Mouse (Mus musculus) stomach, embryonic 15.5 days (tissue): Measurements from ENCODE around the gene Tanc1. TPM values are rescaled to one million over a fixed set of nuclear protein-coding genes. Genes with fewer than 3 reads are reported as not detected.
A peak's percentile ranks its signal among the peaks of the same experiment; 100 is the strongest.
"Not testable (repeated sequence)": the region's sequence is repeated elsewhere in the genome, so short reads cannot be mapped to it uniquely, and the experiment has no call there.

Experiments
- ATAC-seq: fragments of 200-750 bp; cut with Nextera tagmentation; 2 replicates; pipeline ENCODE4 v1.8.0; 2017; ENCODE audit warnings: low read depth, moderate number of reproducible peaks, moderate TSS enrichment; ENCODE audit not compliant: insufficient read depth, low FRiP score
- H3K27ac ChIP-seq: fragments of 300-500 bp; sonication (generic); 2 replicates; pipeline ENCODE4 v1.5.1; 2015; ENCODE audit warnings: mild to moderate bottlenecking, inconsistent platforms
- H3K27me3 ChIP-seq: fragments of 300-500 bp; sonication (generic); replicated peaks from 2 replicates; pipeline ENCODE4 v1.6.1; 2015; ENCODE audit warnings: inconsistent platforms
- H3K36me3 ChIP-seq: fragments of 300-500 bp; sonication (generic); 2 replicates; pipeline ENCODE4 v1.6.1; 2015; ENCODE audit warnings: inconsistent platforms
- H3K4me1 ChIP-seq: fragments of 300-500 bp; sonication (generic); 2 replicates; pipeline ENCODE4 v1.6.1; 2015; ENCODE audit warnings: inconsistent platforms
- H3K4me2 ChIP-seq: fragments of 300-500 bp; sonication (generic); 2 replicates; pipeline ENCODE4 v1.6.1; 2015; ENCODE audit warnings: mild to moderate bottlenecking, inconsistent platforms
- H3K4me3 ChIP-seq: fragments of 300-500 bp; sonication (generic); replicated peaks from 2 replicates; pipeline ENCODE4 v1.5.1; 2015; ENCODE audit warnings: inconsistent platforms
- H3K9ac ChIP-seq: fragments of 300-500 bp; sonication (generic); 2 replicates; pipeline ENCODE4 v1.6.1; 2015; ENCODE audit warnings: inconsistent platforms
- H3K9me3 ChIP-seq: fragments of 300-500 bp; sonication (generic); 2 replicates; pipeline ENCODE4 v1.6.1; 2016; ENCODE audit warnings: inconsistent platforms
- WGBS: fragments of 180-500 bp; shearing (Covaris S2); methylation state at CpG from one replicate; pipeline ENCODE4 v1.1.7; 2015; 5-methylcytosine and 5-hydroxymethylcytosine counted together
- polyA plus RNA-seq: library from polyadenylated mRNA; unstranded; fragments of >200 nt; fragmentation: Nextera tagmentation; extraction: Ambion mirVana; gene quantifications from 2 replicates; pipeline ENCODE4 v1.2.1, GENCODE M21; 2015

The Tanc1 gene
- 28.1 and 28.8 TPM in 2 replicates for polyA plus RNA-seq

GRCm38 (mm10) chr2:59611831-59612732 is at the start of gene Tanc1:
Gene Tanc1 (plus strand): TSS chr2:59612042.
- Histone ChIP-seq H3K9ac (peak within 1 kb of the TSS; percentile 61), H3K4me1 (peaks cover 18% of the 10 kb centered on the region; the same call in 1 of the 2 replicates), H3K27ac (peak within 1 kb of the TSS; percentile 96), H3K36me3 (no peaks in the 10 kb centered on the region), H3K27me3 (no peaks in the 10 kb centered on the region), H3K4me2 (peak within 1 kb of the TSS; percentile 87), H3K9me3 (no peaks in the 10 kb centered on the region), H3K4me3 (peak within 1 kb of the TSS; percentile 90)
- WGBS, result under 1% methylated on average over 83 of the region's 99 CpGs
- peak; percentile 95 for ATAC-seq

GRCm38 (mm10) chr2:59562215-59562614 is 49.6 kb upstream of the Tanc1 start:
- no peaks in the 10 kb centered on the region for H3K27me3 ChIP-seq
- H3K4me3 ChIP-seq, result no peak overlapping the region
- no peak overlapping the region for H3K27ac ChIP-seq
- 75% methylated on average over 4 of the region's 4 CpGs for WGBS
- H3K4me1 ChIP-seq, result 0 out of 2 replicates have a peak, but pooled peaks cover 6% of the 10 kb centered on the region
- H3K36me3 ChIP-seq, result no peaks in the 10 kb centered on the region
- no peak for ATAC-seq
- H3K9ac ChIP-seq, result no peak overlapping the region
- no peak overlapping the region for H3K4me2 ChIP-seq
- no peaks in the 10 kb centered on the region for H3K9me3 ChIP-seq

GRCm38 (mm10) chr2:59562696-59563095 is 49.1 kb upstream of the Tanc1 start:
- ATAC-seq, result no peak

GRCm38 (mm10) chr2:59564029-59564611 is 47.7 kb upstream of the Tanc1 start:
- not testable (repeated sequence) for H3K9me3 ChIP-seq, ATAC-seq

More at GRCm38 (mm10) chr2:59562696-59563095, 49.1 kb upstream of the Tanc1 start:
- H3K9me3 ChIP-seq, result no peaks in the 10 kb centered on the region
- 38% methylated on average over 5 of the region's 5 CpGs for WGBS
- no peak overlapping the region for H3K9ac ChIP-seq
- no peak overlapping the region for H3K27ac ChIP-seq
- no peaks in the 10 kb centered on the region for H3K27me3 ChIP-seq
- no peak overlapping the region for H3K4me2 ChIP-seq
- H3K36me3 ChIP-seq, result no peaks in the 10 kb centered on the region
- H3K4me3 ChIP-seq, result no peak overlapping the region
- 0 out of 2 replicates have a peak, but pooled peaks cover 6% of the 10 kb centered on the region for H3K4me1 ChIP-seq

GRCm38 (mm10) chr2:59564947-59565346 is 46.9 kb upstream of the Tanc1 start:
- no peaks in the 10 kb centered on the region for H3K36me3 ChIP-seq
- 82% methylated on average over 4 of the region's 4 CpGs for WGBS
- no peak overlapping the region for H3K27ac ChIP-seq
- H3K9me3 ChIP-seq, result no peaks in the 10 kb centered on the region
- H3K27me3 ChIP-seq, result no peaks in the 10 kb centered on the region
- 0 out of 2 replicates have a peak, but pooled peaks cover 6% of the 10 kb centered on the region for H3K4me1 ChIP-seq
- no peak overlapping the region for H3K4me2 ChIP-seq
- no peak overlapping the region for H3K9ac ChIP-seq
- ATAC-seq, result no peak
- H3K4me3 ChIP-seq, result no peak overlapping the region

More at GRCm38 (mm10) chr2:59564029-59564611, 47.7 kb upstream of the Tanc1 start:
- not testable (repeated sequence) for H3K36me3 ChIP-seq, H3K27me3 ChIP-seq, H3K9ac ChIP-seq, H3K4me1 ChIP-seq, H3K27ac ChIP-seq, H3K4me3 ChIP-seq, H3K4me2 ChIP-seq
- WGBS, result 85% methylated on average over 4 of the region's 10 CpGs

- Histone ChIP-seq H3K27ac (no peak overlapping the region), H3K4me1 (no peaks in the 10 kb centered on the region), H3K27me3 (no peaks in the 10 kb centered on the region), H3K9ac (no peak overlapping the region), H3K4me2 (no peak overlapping the region), H3K36me3 (no peaks in the 10 kb centered on the region), H3K4me3 (no peak overlapping the region), H3K9me3 (no peaks in the 10 kb centered on the region)
- 18% methylated on average over 7 of the region's 7 CpGs for WGBS
- ATAC-seq, result no peak
Observed at GRCm38 (mm10) chr2:59580939-59581338, 30.9 kb upstream of the Tanc1 start.

- Histone ChIP-seq H3K9ac (no peak overlapping the region), H3K9me3 (no peaks in the 10 kb centered on the region), H3K4me2 (no peak overlapping the region), H3K36me3 (no peaks in the 10 kb centered on the region), H3K4me1 (no peaks in the 10 kb centered on the region), H3K4me3 (no peak overlapping the region), H3K27me3 (no peaks in the 10 kb centered on the region), H3K27ac (no peak overlapping the region)
- no peak for ATAC-seq
- WGBS, result 73% methylated on average over 6 of the region's 6 CpGs
Observed at GRCm38 (mm10) chr2:59583961-59584360, 27.9 kb upstream of the Tanc1 start.

GRCm38 (mm10) chr2:59587387-59588095 is 24.3 kb upstream of the Tanc1 start:
- no peak for ATAC-seq
- H3K4me1 ChIP-seq, result no peaks in the 10 kb centered on the region
- H3K4me3 ChIP-seq, result no peak overlapping the region
- H3K27me3 ChIP-seq, result no peaks in the 10 kb centered on the region
- no peak overlapping the region for H3K4me2 ChIP-seq
- H3K27ac ChIP-seq, result no peak overlapping the region
- H3K9me3 ChIP-seq, result no peaks in the 10 kb centered on the region
- no peaks in the 10 kb centered on the region for H3K36me3 ChIP-seq
- H3K9ac ChIP-seq, result no peak overlapping the region
- WGBS, result 75% methylated on average over 10 of the region's 10 CpGs

GRCm38 (mm10) chr2:59588096-59588405 is 23.8 kb upstream of the Tanc1 start:
- no peak for ATAC-seq
- Histone ChIP-seq H3K27me3 (no peaks in the 10 kb centered on the region), H3K36me3 (no peaks in the 10 kb centered on the region), H3K4me2 (no peak overlapping the region), H3K4me1 (no peaks in the 10 kb centered on the region), H3K4me3 (no peak overlapping the region), H3K9me3 (no peaks in the 10 kb centered on the region), H3K9ac (no peak overlapping the region), H3K27ac (no peak overlapping the region)
- WGBS, result 86% methylated on average over 3 of the region's 3 CpGs

GRCm38 (mm10) chr2:59593341-59593902 is 18.4 kb upstream of the Tanc1 start:
- Histone ChIP-seq H3K27me3 (no peaks in the 10 kb centered on the region), H3K36me3 (no peaks in the 10 kb centered on the region), H3K9me3 (no peaks in the 10 kb centered on the region), H3K4me3 (no peak overlapping the region), H3K4me1 (0 out of 2 replicates have a peak, but pooled peaks cover 2% of the 10 kb centered on the region), H3K9ac (no peak overlapping the region), H3K4me2 (no peak overlapping the region), H3K27ac (no peak overlapping the region)
- 32% methylated on average over 7 of the region's 7 CpGs for WGBS
- ATAC-seq, result no peak

GRCm38 (mm10) chr2:59594095-59594494 is 17.7 kb upstream of the Tanc1 start:
- ATAC-seq, result no peak
- Histone ChIP-seq H3K4me1 (0 out of 2 replicates have a peak, but pooled peaks cover 2% of the 10 kb centered on the region), H3K36me3 (no peaks in the 10 kb centered on the region), H3K27me3 (no peaks in the 10 kb centered on the region), H3K9me3 (no peaks in the 10 kb centered on the region), H3K4me2 (no peak overlapping the region), H3K9ac (no peak overlapping the region), H3K27ac (no peak overlapping the region), H3K4me3 (no peak overlapping the region)
- 50% methylated on average over 6 of the region's 6 CpGs for WGBS
